Mouse (Mus musculus) frontal cortex, adult 2 months (tissue): ENCODE results near the gene Btbd16. TPM values are rescaled to one million over a fixed set of nuclear protein-coding genes. Genes with fewer than 3 reads are reported as not detected.

Experiments
- DNase-seq, 2 experiments: peaks; one replicate each; pipeline ENCODE4 v3.0.0; 2022; ENCODE audit warnings: low spot score in 1 of 2; ENCODE audit errors: extremely low spot score in 1 of 2
- polyA plus RNA-seq: library from polyadenylated mRNA; depleted of rRNA; stranded (reverse); fragments of >200 nt; gene quantifications from 2 replicates; pipeline ENCODE4 v1.2.3, GENCODE M21; 2012; rRNA removed

Btbd16 gene
- polyA plus RNA-seq = 0.50 and 0.62 TPM in 2 replicates

GRCm38 (mm10) chr7:130773914-130774630 lies at the start of gene Btbd16:
Btbd16 (plus strand) TSS chr7:130774069.
- no peak for DNase-seq

- DNase-seq = peak in 1 of 2 experiments; percentile 27
These were observed 47.7 kb upstream of the Btbd16 start for GRCm38 (mm10) chr7:130726185-130726584.

- DNase-seq = no peak
These were observed 47.0 kb upstream of the Btbd16 start for GRCm38 (mm10) chr7:130726724-130727422.

- no peak for DNase-seq
These were observed 46.3 kb upstream of the Btbd16 start for GRCm38 (mm10) chr7:130727560-130727959.

- no peak for DNase-seq
These were observed 42.1 kb upstream of the Btbd16 start for GRCm38 (mm10) chr7:130731792-130732191.

GRCm38 (mm10) chr7:130732908-130733307 lies 41.0 kb upstream of the Btbd16 start:
- DNase-seq = no peak

- no peak for DNase-seq
These were observed 40.4 kb upstream of the Btbd16 start for GRCm38 (mm10) chr7:130733423-130733822.

GRCm38 (mm10) chr7:130734195-130734787 lies 39.6 kb upstream of the Btbd16 start:
- no peak for DNase-seq

- no peak for DNase-seq
These were observed 32.8 kb upstream of the Btbd16 start for GRCm38 (mm10) chr7:130741099-130741498.

- DNase-seq = no peak
These were observed 30.4 kb upstream of the Btbd16 start for GRCm38 (mm10) chr7:130743239-130744025.

GRCm38 (mm10) chr7:130749165-130749564 lies 24.7 kb upstream of the Btbd16 start:
- DNase-seq = no peak

- peak in 1 of 2 experiments; percentile 39 for DNase-seq
These were observed 22.9 kb upstream of the Btbd16 start for GRCm38 (mm10) chr7:130750752-130751490.

- DNase-seq = no peak
These were observed 22.2 kb upstream of the Btbd16 start for GRCm38 (mm10) chr7:130751678-130752077.

GRCm38 (mm10) chr7:130754790-130755189 lies 19.1 kb upstream of the Btbd16 start:
- peak in 1 of 2 experiments; percentile 35 for DNase-seq

GRCm38 (mm10) chr7:130756343-130756835 lies 17.5 kb upstream of the Btbd16 start:
- no peak for DNase-seq

- DNase-seq = no peak
These were observed 16.5 kb upstream of the Btbd16 start for GRCm38 (mm10) chr7:130757326-130757865.

- DNase-seq = peak; percentile 63 to 92
These were observed 11.6 kb upstream of the Btbd16 start for GRCm38 (mm10) chr7:130762071-130762897.

- DNase-seq = no peak
These were observed 9.7 kb upstream of the Btbd16 start for GRCm38 (mm10) chr7:130764160-130764559.
